Mouse (Mus musculus) heart, postnatal 4 days (tissue): ENCODE results near the gene Esr2. TPM values are rescaled to one million over a fixed set of nuclear protein-coding genes. Genes with fewer than 3 reads are reported as not detected.

Experiments used
- DNase-seq: peaks from one replicate; pipeline ENCODE4 v3.0.0; 2021
- total RNA-seq, 2 experiments: library from RNA; stranded (reverse); gene quantifications; 2 replicates each; pipeline ENCODE4 v1.2.3; 2021

Esr2 gene
- total RNA-seq, 2 experiments from 2014 or later, result 0.12 to 0.23 TPM

GRCm38 (mm10) chr12:76085066-76085465 lies 92.0 kb downstream of the Esr2 start:
- DNase-seq, result no peak

GRCm38 (mm10) chr12:76081557-76082211 lies 95.4 kb downstream of the Esr2 start:
- DNase-seq, result peak; percentile 36

- no peak for DNase-seq
These were observed 96.0 kb downstream of the Esr2 start for GRCm38 (mm10) chr12:76080876-76081556.

GRCm38 (mm10) chr12:76073981-76074380 lies 103.1 kb downstream of the Esr2 start:
- DNase-seq, result no peak

- no peak for DNase-seq
These were observed 103.8 kb downstream of the Esr2 start for GRCm38 (mm10) chr12:76073066-76073826.

- peak; percentile 33 for DNase-seq
These were observed 104.9 kb downstream of the Esr2 start for GRCm38 (mm10) chr12:76071935-76072849.

Other genes starting within 250 kb of the Esr2 start
- gene Tex21, start 69.5 kb upstream of the Esr2 start, total RNA-seq, result not detected
- gene Mthfd1, start 78.0 kb upstream of the Esr2 start, total RNA-seq, result 10 to 100 TPM; 35.0 to 37.4 TPM
- gene Akap5, start 147.6 kb upstream of the Esr2 start, total RNA-seq, result 1 to 10 TPM; 3.2 to 3.3 TPM
- 10 to 100 TPM in 1 of 2 experiments, 1 to 10 TPM in 1; 9.5 to 11.5 TPM for gene Zbtb25, start 192.3 kb upstream of the Esr2 start, total RNA-seq
- gene Zbtb1, start 193.0 kb upstream of the Esr2 start, total RNA-seq, result 1 to 10 TPM; 6.9 to 7.6 TPM
- 10 to 100 TPM; 13.5 to 14.6 TPM for gene Hspa2, start 226.9 kb upstream of the Esr2 start, total RNA-seq
- 1 to 10 TPM; 1.6 to 1.8 TPM for gene Ppp1r36, start 240.3 kb upstream of the Esr2 start, total RNA-seq